Mouse (Mus musculus) Patski (cell line): ENCODE measurements at regions not wholly inside any gene's neighbourhood (a gene's known extent, or its start where the extent isn't known, plus 50 kb on each side); places are given as distances from the start of the nearest gene placed in this dataset.

ENCODE experiments used
- ATAC-seq: fragments of 100-300 bp; one replicate; pipeline ENCODE4 v1.8.0; 2021
- CTCF ChIA-PET: fragments of 350-600 bp; sonication (Branson Sonifier 250); formaldehyde crosslinking; loops from one replicate; lab custom pipeline; 2022; ENCODE audit warnings: inconsistent platforms; lab: Charles Lee
- POLR2A ChIA-PET: fragments of 350-600 bp; sonication (Branson Sonifier 250); formaldehyde crosslinking; loops from one replicate; lab custom pipeline; 2022; ENCODE audit warnings: antibody characterized with exemption, inconsistent platforms; lab: Charles Lee
- DNase-seq: peaks from one replicate; pipeline ENCODE4 v3.0.0-alpha.2; 2011; ENCODE audit warnings: low read depth, low spot score
- H3K27me3 ChIP-seq: fragments of 371-371 bp; one replicate; pipeline ENCODE4 v1.5.1; 2021
- CTCF ChIP-seq: fragments of 100-300 bp; IDR thresholded peaks from one replicate; pipeline ENCODE4 v1.5.1; 2021
- in situ Hi-C: fragments of 300-500 bp; cut with MboI; formaldehyde crosslinking; loops from 3 replicates; pipeline ENCODE4 v1.11.1; 2018; ENCODE audit warnings: low pct_unique_long_range_greater_than_20kb, mixed read lengths

- no peak for DNase-seq
- TF ChIP-seq CTCF: no peak
- no peak for ATAC-seq
- CTCF ChIA-PET: no interaction called here
- POLR2A ChIA-PET: interaction anchor here (0.6 kb wide), 1 partner anchor 1645 kb away, joined by 4 read pairs; no protein-coding TSS in a partner anchor
- in situ Hi-C loops: no loop called here
- H3K27me3 ChIP-seq: no peaks in the 10 kb centered on the region
Measured at GRCm38 (mm10) chr14:91262562-91262961, 2627.9 kb downstream of the Pcdh9 start.

DNA sequence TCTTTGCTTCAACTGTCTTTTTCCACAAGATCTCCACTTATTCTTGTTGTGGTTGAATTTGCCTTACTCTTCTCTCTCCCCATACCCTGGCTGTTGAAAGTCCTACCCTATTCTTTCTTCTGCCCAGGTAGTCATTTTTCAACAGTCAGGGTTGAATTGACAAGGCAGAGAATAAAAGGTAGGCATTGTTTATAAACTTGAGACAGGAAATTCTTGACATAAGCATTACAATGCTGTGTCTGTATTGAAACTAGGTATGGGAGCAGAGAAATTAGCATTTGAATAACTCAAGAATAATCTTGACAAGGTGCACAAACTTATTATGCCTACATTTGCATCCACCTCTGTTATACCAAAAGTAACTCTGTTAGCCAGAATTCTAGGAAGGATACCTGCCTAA, 2659.6 kb downstream of the Pcdh9 start:
- TF ChIP-seq CTCF: no peak
- in situ Hi-C loops: no loop called here
- POLR2A ChIA-PET: no interaction called here
- no peak for ATAC-seq
- no peak for DNase-seq
- no peaks in the 10 kb centered on the region for H3K27me3 ChIP-seq
- CTCF ChIA-PET: no interaction called here
